Mouse (Mus musculus): ENCODE results near the gene Serinc2.

GRCm38 (mm10) chr4:130315771-130316527, 36.9 kb upstream of the Serinc2 start:
- TF ChIP-seq CTCF (IDR thresholded peaks at IDR 0.05; ENCODE audit: low read depth): no peak
- TF ChIP-seq EP300 (IDR thresholded peaks at IDR 0.05; ENCODE audit: low read depth): no peak
